Mouse (Mus musculus) liver, embryonic 16.5 days (tissue): ENCODE results near the gene Lmbr1l. TPM values are rescaled to one million over a fixed set of nuclear protein-coding genes. Genes with fewer than 3 reads are reported as not detected.
A peak's percentile ranks its signal among the peaks of the same experiment; 100 is the strongest.
"Not testable (repeated sequence)": the region's sequence is repeated elsewhere in the genome, so short reads cannot be mapped to it uniquely, and the experiment has no call there.

Source experiments
- ATAC-seq: fragments of 200-750 bp; cut with Nextera tagmentation; 2 replicates; pipeline ENCODE4 v1.8.0; 2017; ENCODE audit warnings: low read depth, mild to moderate bottlenecking, moderate number of reproducible peaks, moderate library complexity
- H3K27ac ChIP-seq: fragments of 300-500 bp; sonication (generic); 2 replicates; pipeline ENCODE4 v1.5.1; 2014; ENCODE audit warnings: mild to moderate bottlenecking, low read length
- H3K27me3 ChIP-seq: fragments of 300-500 bp; sonication (generic); 2 replicates; pipeline ENCODE4 v1.6.1; 2014; ENCODE audit warnings: low read depth, low read length, mixed read lengths; ENCODE audit not compliant: control insufficient read depth, insufficient read depth
- H3K36me3 ChIP-seq: fragments of 300-500 bp; sonication (generic); 2 replicates; pipeline ENCODE4 v1.6.1; 2014; ENCODE audit warnings: mild to moderate bottlenecking; ENCODE audit not compliant: control insufficient read depth, insufficient read depth
- H3K4me1 ChIP-seq: fragments of 300-500 bp; sonication (generic); 2 replicates; pipeline ENCODE4 v1.6.1; 2014; ENCODE audit warnings: low read depth, low read length, mixed read lengths; ENCODE audit not compliant: control insufficient read depth
- H3K4me2 ChIP-seq: fragments of 300-500 bp; sonication (generic); 2 replicates; pipeline ENCODE4 v1.6.1; 2014; ENCODE audit warnings: low read depth, low read length, mixed read lengths
- H3K4me3 ChIP-seq: fragments of 300-500 bp; sonication (generic); 2 replicates; pipeline ENCODE4 v1.5.1; 2014; ENCODE audit warnings: low read depth, mild to moderate bottlenecking, low read length
- H3K9ac ChIP-seq: fragments of 300-500 bp; sonication (generic); 2 replicates; pipeline ENCODE4 v1.6.1; 2014; ENCODE audit warnings: low read depth, low read length
- H3K9me3 ChIP-seq: fragments of 300-500 bp; sonication (generic); replicated peaks from 2 replicates; pipeline ENCODE4 v1.6.1; 2016; ENCODE audit warnings: low read length; ENCODE audit not compliant: control insufficient read depth
- WGBS: fragments of 180-500 bp; shearing (Covaris S2); extraction: QIAGEN DNeasy Blood & Tissue Kit; methylation state at CpG from one replicate; pipeline ENCODE4 v1.1.7; 2014; ENCODE audit not compliant: insufficient replicate concordance; 5-methylcytosine and 5-hydroxymethylcytosine counted together
- polyA plus RNA-seq: library from polyadenylated mRNA; unstranded; fragments of >200 nt; fragmentation: Nextera tagmentation; extraction: Ambion mirVana; gene quantifications from 2 replicates; pipeline ENCODE4 v1.2.1, GENCODE M21; 2015

Lmbr1l gene
- polyA plus RNA-seq, 1 experiment from 2014 or later = 4.4 TPM

DNA sequence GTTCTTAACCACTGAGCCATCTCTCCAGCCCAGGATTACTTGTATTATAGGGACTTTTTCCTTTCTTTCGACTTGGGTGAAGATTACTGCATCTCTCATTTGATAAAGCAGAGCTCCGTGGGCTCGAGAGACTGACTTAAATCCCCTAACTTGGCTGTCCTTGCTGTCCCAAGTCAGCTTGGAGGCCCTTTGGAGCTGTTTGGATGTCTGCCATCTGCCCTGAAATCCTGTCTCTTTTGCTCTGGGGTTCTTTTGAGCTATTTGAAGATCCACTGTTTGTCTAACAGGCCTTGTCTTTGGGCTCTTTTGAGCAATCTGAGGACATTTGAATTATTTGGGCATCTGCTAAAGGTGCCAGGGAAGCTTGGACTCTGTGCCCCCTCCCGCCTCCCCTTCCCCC is 24.1 kb upstream of the Lmbr1l start:
- Histone ChIP-seq H3K9ac (no peak overlapping the region), H3K4me3 (no peak overlapping the region), H3K4me1 (no peaks in the 10 kb centered on the region; the same call in 1 of the 2 replicates), H3K4me2 (no peak overlapping the region), H3K27ac (no peak overlapping the region), H3K36me3 (no peaks in the 10 kb centered on the region), H3K9me3 (no peaks in the 10 kb centered on the region), H3K27me3 (no peaks in the 10 kb centered on the region)
- ATAC-seq = no peak
- WGBS = 69% methylated on average over 4 of the region's 4 CpGs

DNA sequence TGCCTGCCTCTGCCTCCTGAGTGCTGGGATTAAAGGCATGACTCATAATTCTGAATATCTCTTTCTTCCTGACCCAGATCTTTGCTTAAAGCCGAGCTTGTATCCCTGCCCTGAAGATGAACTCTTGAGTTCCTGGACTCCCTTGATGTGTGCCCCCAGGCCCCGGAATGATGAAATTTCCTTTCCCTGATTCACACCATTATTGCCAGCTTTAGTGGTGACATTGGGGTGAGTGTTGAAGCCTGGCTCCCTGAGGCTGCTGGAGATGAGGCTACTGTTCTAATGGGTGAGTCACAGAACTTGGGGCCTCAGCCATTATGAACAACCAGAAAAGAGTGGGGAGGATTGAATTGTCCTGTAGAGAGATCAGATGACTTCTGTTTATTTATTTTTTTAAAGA is 23.5 kb upstream of the Lmbr1l start:
- no peaks in the 10 kb centered on the region for H3K36me3 ChIP-seq
- H3K4me2 ChIP-seq = no peak overlapping the region
- H3K9ac ChIP-seq = no peak overlapping the region
- no peak overlapping the region for H3K4me3 ChIP-seq
- no peak overlapping the region for H3K27ac ChIP-seq
- no peak for ATAC-seq
- H3K4me1 ChIP-seq = no peaks in the 10 kb centered on the region; the same call in 1 of the 2 replicates
- no peaks in the 10 kb centered on the region for H3K9me3 ChIP-seq
- no peaks in the 10 kb centered on the region for H3K27me3 ChIP-seq
- WGBS = 69% methylated on average over 2 of the region's 2 CpGs

DNA sequence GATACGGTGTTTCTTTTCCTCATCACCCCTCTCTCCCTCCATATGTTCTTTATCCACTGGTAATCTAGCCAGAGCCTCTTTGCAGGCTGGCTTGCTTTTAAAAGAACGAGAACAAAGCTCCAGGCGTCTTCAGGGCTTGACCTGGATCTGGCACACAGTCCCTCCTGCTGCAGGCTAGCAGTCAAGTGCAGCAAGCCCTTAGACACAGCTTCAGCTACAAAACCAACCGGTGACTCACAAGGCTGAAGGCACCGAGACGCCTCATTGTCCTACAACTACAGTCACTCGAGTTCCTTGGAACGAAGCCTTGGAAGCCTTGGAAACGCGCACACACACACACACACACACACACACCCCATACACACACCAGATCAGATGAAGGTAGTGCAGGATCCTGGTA is 22.8 kb upstream of the Lmbr1l start:
- WGBS = 64% methylated on average over 10 of the region's 10 CpGs
- no peaks in the 10 kb centered on the region for H3K27me3 ChIP-seq
- H3K9ac ChIP-seq = no peak overlapping the region
- no peaks in the 10 kb centered on the region for H3K36me3 ChIP-seq
- no peak overlapping the region for H3K4me3 ChIP-seq
- H3K4me2 ChIP-seq = no peak overlapping the region
- H3K27ac ChIP-seq = no peak overlapping the region
- no peak for ATAC-seq
- peaks cover 2% of the 10 kb centered on the region for H3K4me1 ChIP-seq
- H3K9me3 ChIP-seq = no peaks in the 10 kb centered on the region

DNA sequence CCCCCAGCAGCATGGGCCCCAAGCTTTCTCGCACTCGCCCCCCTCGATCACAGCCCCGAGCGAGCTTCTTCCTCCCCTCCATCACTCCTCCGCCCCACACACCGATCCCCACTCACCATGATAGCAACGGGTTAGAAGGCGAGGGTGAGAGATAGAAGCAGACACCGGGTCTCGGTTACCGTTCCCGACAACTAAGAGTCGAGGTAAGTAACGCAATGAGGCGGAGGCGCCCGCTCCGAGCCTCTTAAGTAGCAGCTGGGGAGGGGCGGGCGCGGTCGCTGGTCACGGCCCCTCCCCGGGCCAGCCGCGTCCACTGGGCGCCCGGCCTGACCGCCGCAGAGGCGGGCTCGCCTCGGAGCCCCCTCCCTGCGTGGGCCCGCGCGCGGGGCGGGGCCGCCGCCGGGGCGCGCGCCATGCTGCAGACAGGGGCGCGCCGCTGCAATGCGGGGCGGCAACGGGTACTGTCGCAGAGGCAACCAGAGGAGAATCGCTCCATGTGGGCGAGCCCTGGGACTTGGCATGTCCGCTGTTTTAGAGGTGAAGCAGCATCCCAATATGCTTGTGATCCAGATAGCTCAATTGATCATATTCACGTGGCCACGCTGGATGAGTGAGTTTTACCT is 16.3 kb upstream of the Lmbr1l start, which contains the start of gene Tuba1b:
TSS of gene Tuba1b (minus strand) at position 349 of the 623 bp plus-strand sequence.
- peak within 1 kb of the TSS; percentile 86 for H3K4me2 ChIP-seq
- ATAC-seq = peak; percentile 95
- H3K9ac ChIP-seq = peak within 1 kb of the TSS; percentile 93
- H3K36me3 ChIP-seq = peaks cover 8% of the 10 kb centered on the region
- H3K4me3 ChIP-seq = peak within 1 kb of the TSS; percentile 76
- H3K27me3 ChIP-seq = no peaks in the 10 kb centered on the region
- WGBS = 0% methylated on average over 52 of the region's 58 CpGs
- peaks cover 15% of the 10 kb centered on the region for H3K4me1 ChIP-seq
- H3K9me3 ChIP-seq = no peaks in the 10 kb centered on the region
- peak within 1 kb of the TSS; percentile 97 for H3K27ac ChIP-seq

GRCm38 (mm10) chr15:98933833-98934216 is 15.8 kb upstream of the Lmbr1l start:
- H3K4me2 ChIP-seq = peak overlapping the region; percentile 86
- H3K4me3 ChIP-seq = peak overlapping the region; percentile 76
- peak overlapping the region; percentile 97 for H3K27ac ChIP-seq
- no peaks in the 10 kb centered on the region for H3K27me3 ChIP-seq
- no peaks in the 10 kb centered on the region for H3K9me3 ChIP-seq
- H3K4me1 ChIP-seq = peaks cover 15% of the 10 kb centered on the region
- H3K9ac ChIP-seq = peak overlapping the region; percentile 93
- WGBS = 0% methylated on average over 35 of the region's 35 CpGs
- peaks cover 8% of the 10 kb centered on the region for H3K36me3 ChIP-seq
- ATAC-seq = peak; percentile 73

- not testable (repeated sequence) for ATAC-seq, H3K36me3 ChIP-seq, H3K9me3 ChIP-seq, H3K27me3 ChIP-seq
- H3K4me3 ChIP-seq = peak overlapping the region; percentile 76
- H3K4me2 ChIP-seq = peak overlapping the region; percentile 86
- WGBS = 11% methylated on average over 8 of the region's 9 CpGs
- H3K9ac ChIP-seq = peak overlapping the region; percentile 93
- peaks cover 17% of the 10 kb centered on the region for H3K4me1 ChIP-seq
- peak overlapping the region; percentile 97 for H3K27ac ChIP-seq
Measured at GRCm38 (mm10) chr15:98933004-98933671, 15.1 kb upstream of the Lmbr1l start.

- Histone ChIP-seq H3K36me3 (peaks cover 8% of the 10 kb centered on the region), H3K27me3 (no peaks in the 10 kb centered on the region), H3K4me3 (no peak overlapping the region), H3K27ac (no peak overlapping the region), H3K9me3 (0 out of 2 replicates have a peak, but pooled peaks cover 2% of the 10 kb centered on the region), H3K4me2 (no peak overlapping the region), H3K4me1 (peaks cover 17% of the 10 kb centered on the region), H3K9ac (0 out of 2 replicates have a peak overlapping the region, but pooled peaks have one; percentile 9)
- WGBS = 77% methylated on average over 3 of the region's 3 CpGs
- no peak for ATAC-seq
Measured at GRCm38 (mm10) chr15:98930998-98931397, 13.0 kb upstream of the Lmbr1l start.

DNA sequence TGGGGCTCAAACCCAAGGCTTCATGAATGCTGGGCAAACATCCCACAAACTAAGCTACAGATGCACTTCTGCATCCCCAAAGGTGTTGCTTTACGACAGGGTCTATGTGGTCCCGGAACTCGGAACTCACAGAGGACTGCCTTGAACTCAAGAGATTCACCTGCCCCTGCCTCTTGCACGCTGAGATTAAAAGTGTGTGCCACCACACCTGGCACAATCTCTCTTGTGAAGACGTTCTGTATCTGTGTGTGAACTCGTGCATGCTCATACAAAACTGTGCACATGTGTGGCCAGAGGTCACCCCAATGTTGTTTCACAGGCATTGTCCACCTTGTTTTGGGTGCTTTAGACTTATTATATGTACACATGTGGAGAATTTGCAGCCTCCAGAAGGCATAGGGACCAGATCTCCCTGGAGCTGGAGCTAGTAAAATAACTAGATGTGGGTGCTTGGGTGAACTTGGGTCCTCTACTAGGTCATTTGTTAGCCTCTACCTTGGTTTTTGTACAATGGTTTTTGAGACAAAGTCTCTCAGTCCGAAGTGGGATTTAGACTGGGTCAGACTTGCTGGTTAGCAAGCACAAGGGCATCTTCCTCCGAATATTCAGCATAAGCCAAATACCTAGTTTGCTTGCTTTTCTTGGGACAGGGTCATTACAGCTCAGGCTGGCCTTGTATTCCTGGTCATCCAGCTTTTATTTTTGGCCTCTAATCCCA is 12.1 kb upstream of the Lmbr1l start:
- Histone ChIP-seq H3K9me3 (0 out of 2 replicates have a peak, but pooled peaks cover 2% of the 10 kb centered on the region), H3K4me1 (peaks cover 9% of the 10 kb centered on the region), H3K27me3 (no peaks in the 10 kb centered on the region), H3K9ac (no peak overlapping the region), H3K36me3 (peaks cover 8% of the 10 kb centered on the region), H3K4me3 (no peak overlapping the region), H3K4me2 (no peak overlapping the region), H3K27ac (no peak overlapping the region)
- 39% methylated on average over 8 of the region's 8 CpGs for WGBS
- no peak for ATAC-seq
